Mouse (Mus musculus) cortical plate, adult 2 months (tissue): Measurements from ENCODE around the gene Phf21a.

Experiments used
- CTCF ChIP-seq: fragments of 200-500 bp; IDR thresholded peaks from 2 replicates; pipeline ENCODE4 v1.5.1; 2011; ENCODE audit warnings: mild to moderate bottlenecking, control low read depth, low read length; ENCODE audit not compliant: insufficient read depth; ENCODE audit errors: extremely low read depth
- POLR2A ChIP-seq: fragments of 200-500 bp; IDR thresholded peaks from 2 replicates; pipeline ENCODE4 v1.6.1; 2011; ENCODE audit warnings: mild to moderate bottlenecking, low read length, control low read depth; ENCODE audit not compliant: insufficient read depth; ENCODE audit errors: extremely low read depth

GRCm38 (mm10) chr2:92316652-92317051, 223.7 kb downstream of the Phf21a start:
- TF ChIP-seq POLR2A (no peak), CTCF (no peak)
